Mouse (Mus musculus): Measurements from ENCODE around the gene Mtrf1l.

GRCm38 (mm10) chr10:5805243-5805730 lies 18.4 kb downstream of the Mtrf1l start, which contains the start of gene Fbxo5:
- TF ChIP-seq CTCF (IDR thresholded peaks at IDR 0.05; ENCODE audit: extremely low read depth, insufficient read length, insufficient replicate concordance, low read depth, low read length) (no peak), POLR2A (IDR thresholded peaks at IDR 0.05; ENCODE audit: low read depth, low read length) (peak; percentile 26; the same call in 1 of the 2 replicates)
